Mouse (Mus musculus): ENCODE measurements at regions not wholly inside any gene's neighbourhood (a gene's known extent, or its start where the extent isn't known, plus 50 kb on each side); places are given as distances from the start of the nearest gene placed in this dataset.
A peak's percentile ranks its signal among the peaks of the same experiment; 100 is the strongest.
"Not testable (repeated sequence)": the region's sequence is repeated elsewhere in the genome, so short reads cannot be mapped to it uniquely, and the experiment has no call there.

- H3K36me3 ChIP-seq; H3K27me3 ChIP-seq; ATAC-seq (ENCODE audit: low FRiP score, low read depth); H3K9ac ChIP-seq; H3K4me1 ChIP-seq (replicated peaks); H3K27ac ChIP-seq (replicated peaks); H3K9me3 ChIP-seq; H3K4me2 ChIP-seq; H3K4me3 ChIP-seq: not testable (repeated sequence)
- WGBS: 69% methylated on average over 4 of the region's 4 CpGs
Observed at GRCm38 (mm10) chr8:20436956-20437355, 73.9 kb upstream of the Gm15319 start.

- H3K4me2 ChIP-seq; H3K9me3 ChIP-seq; H3K4me3 ChIP-seq; ATAC-seq (ENCODE audit: low FRiP score, low read depth); H3K36me3 ChIP-seq; H3K27ac ChIP-seq (replicated peaks); H3K4me1 ChIP-seq (replicated peaks); H3K27me3 ChIP-seq; H3K9ac ChIP-seq: not testable (repeated sequence)
Observed at GRCm38 (mm10) chr8:20433236-20433635, 70.2 kb upstream of the Gm15319 start.

GRCm38 (mm10) chr8:20429469-20429868, 66.5 kb upstream of the Gm15319 start:
- H3K9me3 ChIP-seq; ATAC-seq (ENCODE audit: low FRiP score, low read depth); H3K27ac ChIP-seq (replicated peaks); H3K4me3 ChIP-seq; H3K27me3 ChIP-seq; H3K36me3 ChIP-seq; H3K4me2 ChIP-seq; H3K4me1 ChIP-seq (replicated peaks); H3K9ac ChIP-seq: not testable (repeated sequence)
- 85% methylated on average over 4 of the region's 4 CpGs for WGBS

- not testable (repeated sequence) for H3K9me3 ChIP-seq; H3K27me3 ChIP-seq; H3K4me1 ChIP-seq (replicated peaks); ATAC-seq (ENCODE audit: low FRiP score, low read depth); H3K36me3 ChIP-seq; H3K27ac ChIP-seq (replicated peaks); H3K9ac ChIP-seq
- WGBS: 32% methylated on average over 3 of the region's 3 CpGs
- Histone ChIP-seq H3K4me3 (peak overlapping the region; percentile 47), H3K4me2 (peak overlapping the region; percentile 37)
Observed at GRCm38 (mm10) chr8:20424903-20425222, 61.9 kb upstream of the Gm15319 start.

GRCm38 (mm10) chr8:20424104-20424902, 61.3 kb upstream of the Gm15319 start:
- not testable (repeated sequence) for H3K27me3 ChIP-seq; H3K4me1 ChIP-seq (replicated peaks); H3K9me3 ChIP-seq; H3K36me3 ChIP-seq
- WGBS: 4% methylated on average over 70 of the region's 72 CpGs
- peak overlapping the region; percentile 9; the same call in 1 of the 2 replicates for H3K27ac ChIP-seq (replicated peaks)
- peak overlapping the region; percentile 37 for H3K4me2 ChIP-seq
- peak overlapping the region; percentile 47 for H3K4me3 ChIP-seq
- peak overlapping the region; percentile 60 for H3K9ac ChIP-seq
- peak; percentile 100 for ATAC-seq (ENCODE audit: low FRiP score, low read depth)

GRCm38 (mm10) chr8:20420807-20421206, 57.8 kb upstream of the Gm15319 start:
- H3K27ac ChIP-seq (replicated peaks); H3K9me3 ChIP-seq; H3K4me3 ChIP-seq; H3K27me3 ChIP-seq; ATAC-seq (ENCODE audit: low FRiP score, low read depth); H3K4me2 ChIP-seq; H3K4me1 ChIP-seq (replicated peaks); H3K36me3 ChIP-seq; H3K9ac ChIP-seq: not testable (repeated sequence)

All from hindbrain, embryonic 15.5 days (tissue).